In the genomic region with DNA sequence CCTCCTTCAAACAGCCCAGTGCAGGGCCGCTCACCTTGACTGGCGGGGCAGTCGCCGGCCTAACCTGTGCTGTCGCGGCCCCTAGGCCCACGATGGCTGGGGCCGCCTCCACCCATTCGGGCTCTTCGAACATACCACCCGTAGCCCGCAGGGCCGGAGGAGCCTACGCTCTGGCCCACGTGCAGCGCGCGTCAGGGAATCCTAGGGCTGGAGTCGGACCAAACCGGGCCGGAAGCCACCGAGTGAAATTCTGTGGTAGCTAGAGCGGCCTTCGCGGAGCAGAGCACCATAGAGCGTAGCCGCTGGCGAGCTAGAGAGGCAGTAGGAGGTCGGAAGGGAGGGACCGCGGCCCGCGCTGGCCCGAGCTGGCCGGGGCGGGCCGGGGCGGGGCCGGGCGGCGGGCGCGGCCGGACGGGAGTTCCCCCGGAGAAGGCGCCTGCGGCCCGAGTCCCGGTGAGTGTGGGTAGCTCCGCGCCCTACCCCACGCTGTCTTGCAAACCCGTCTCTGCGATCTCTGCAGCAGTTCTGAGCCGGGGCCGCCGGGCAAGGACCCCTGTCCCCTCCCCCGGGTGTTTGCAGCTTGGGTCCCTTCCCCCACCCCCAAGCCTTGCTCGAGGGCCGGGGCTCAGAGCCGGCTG, we compare ENCODE assay signal across 8 mouse cellular contexts. TPM values are rescaled to one million over a fixed set of nuclear protein-coding genes. Genes with fewer than 3 reads are reported as not detected.
DNase-seq lines count a peak whose midpoint lies in the region; ATAC-seq lines count a peak whose summit lies in the region.

Ilk (plus strand) TSS at position 329 of the 638 bp plus-strand sequence.

- peak; percentile 90 for DNase-seq in adipocyte (ENCODE audit: low spot score)
- peak; percentile 93 for DNase-seq in embryo, embryonic 10 days (ENCODE audit: low spot score)
- DNase-seq in gastrocnemius, postnatal 14 days: peak; percentile 94
- DNase-seq in intestine, embryonic 14.5 days (ENCODE audit: low spot score): peak; percentile 93
- DNase-seq in left cerebral cortex, postnatal 14 days (ENCODE audit: low spot score in 2 of 2): peak; percentile 91 to 93
- DNase-seq in mesoderm, embryonic 11.5 days (ENCODE audit: low read depth, low spot score): peak; percentile 89
- DNase-seq in right cerebral cortex, postnatal 36 days (ENCODE audit: low spot score in 2 of 2): peak; percentile 89 to 91
- peak; percentile 90 for DNase-seq in yolk sac, embryonic 10.5 days (ENCODE audit: low spot score)

- H3K4me3 ChIP-seq in intestine, embryonic 14.5 days (ENCODE audit: low read depth, low read length): peak within 1 kb of the TSS; percentile 96

- peaks cover 54% of the 10 kb centered on the region for H3K36me3 ChIP-seq in intestine, embryonic 14.5 days (ENCODE audit: control insufficient read depth, insufficient read depth, low read length)

- peak; percentile 98 for ATAC-seq in intestine, embryonic 14.5 days (replicated peaks; ENCODE audit: low FRiP score, low TSS enrichment, low read depth)

- no peaks in the 10 kb centered on the region for H3K27me3 ChIP-seq in intestine, embryonic 14.5 days (replicated peaks; ENCODE audit: control insufficient read depth, insufficient read depth, low read length)

- H3K9me3 ChIP-seq in intestine, embryonic 14.5 days (ENCODE audit: control insufficient read depth, low read length): no peaks in the 10 kb centered on the region

- peaks cover 23% of the 10 kb centered on the region for H3K4me1 ChIP-seq in intestine, embryonic 14.5 days (replicated peaks; ENCODE audit: control insufficient read depth, insufficient read depth, low read length)

- intact Hi-C loops in gastrocnemius, postnatal 14 days (cut with DNase I; ENCODE audit: low total_unique reads): no loop called here
- intact Hi-C loops in left cerebral cortex, postnatal 14 days (cut with DNase I): loop anchor here (2.0 to 10.0 kb wide), 3 partner anchors 74 to 182 kb away; partner anchors contain the start of genes Arfip2, Gm45799, Mrpl17 and Smpd1

- H3K4me2 ChIP-seq in intestine, embryonic 14.5 days (ENCODE audit: low read length): peak within 1 kb of the TSS; percentile 73

- WGBS in intestine, embryonic 14.5 days: under 1% methylated on average over 50 of the region's 62 CpGs

- peak within 1 kb of the TSS; percentile 88 for H3K9ac ChIP-seq in intestine, embryonic 14.5 days (ENCODE audit: low read length)

- peak within 1 kb of the TSS; percentile 88 for H3K27ac ChIP-seq in intestine, embryonic 14.5 days (ENCODE audit: low read depth)

RNA-seq across cellular contexts. Expression of gene Ilk, which starts in this region (rescaled TPM):
- total RNA-seq in gastrocnemius, postnatal 14 days (2021): 10 to 100 TPM; 78.2 to 86.1 TPM
- polyA plus RNA-seq in intestine, embryonic 14.5 days (2014; fragmentation: Nextera tagmentation; extraction: Ambion mirVana): 353 and 396 TPM in 2 replicates
- 10 to 100 TPM; 94.1 to 97.2 TPM for total RNA-seq in left cerebral cortex, postnatal 14 days (2021)

Comparison
In these comparisons a context has a peak if more than half of its experiments do, and no peak if none do; other contexts are left out.
1. Peak in every context shown above with its lines: DNase-seq, ATAC-seq, H3K4me3 ChIP-seq and H3K27ac ChIP-seq.